Mouse (Mus musculus): ENCODE measurements around the gene Krtap17-1.

Krtap17-1 gene

DNA sequence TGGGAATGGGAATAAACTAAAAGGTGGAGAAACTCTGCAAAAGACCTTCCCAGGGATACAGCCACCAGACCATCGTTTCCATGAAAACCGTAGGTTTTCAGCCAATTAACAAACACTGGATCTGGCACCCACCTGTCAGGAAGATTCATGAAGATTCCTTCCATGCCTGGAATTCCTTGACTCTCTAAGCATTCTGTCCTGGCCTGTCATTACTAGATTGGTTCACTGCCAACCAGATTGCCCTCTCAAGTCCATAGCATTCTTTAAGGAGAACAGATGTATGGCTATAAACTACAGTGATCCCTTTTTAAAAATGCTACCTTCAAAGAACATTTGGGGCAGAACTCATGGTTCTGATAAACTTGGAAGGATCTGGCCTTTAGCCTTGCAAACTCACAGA, 27.8 kb downstream of the Krtap17-1 start:
- no peak for DNase-seq (ENCODE audit: low spot score in 2 of 2)

DNA sequence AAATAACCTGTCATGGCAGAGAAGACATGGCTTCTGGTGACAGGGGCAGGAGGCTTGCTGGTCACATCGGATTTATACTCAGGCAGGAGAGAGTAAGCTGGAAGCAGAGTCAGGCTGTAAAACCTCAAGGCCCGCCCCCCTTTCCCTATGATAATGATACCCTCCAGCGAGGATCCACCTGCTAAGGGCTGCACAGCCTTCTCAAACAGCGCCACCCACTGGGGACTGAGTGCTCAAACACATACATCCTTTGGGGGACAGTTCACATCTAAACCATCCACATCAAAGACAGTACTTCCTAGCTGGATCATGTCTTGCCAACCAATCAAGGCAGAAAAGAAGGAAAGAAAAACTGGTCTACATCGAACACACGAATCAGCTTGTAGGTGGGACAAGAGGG, 29.6 kb downstream of the Krtap17-1 start:
- no peak for DNase-seq (ENCODE audit: low spot score in 2 of 2)

DNA sequence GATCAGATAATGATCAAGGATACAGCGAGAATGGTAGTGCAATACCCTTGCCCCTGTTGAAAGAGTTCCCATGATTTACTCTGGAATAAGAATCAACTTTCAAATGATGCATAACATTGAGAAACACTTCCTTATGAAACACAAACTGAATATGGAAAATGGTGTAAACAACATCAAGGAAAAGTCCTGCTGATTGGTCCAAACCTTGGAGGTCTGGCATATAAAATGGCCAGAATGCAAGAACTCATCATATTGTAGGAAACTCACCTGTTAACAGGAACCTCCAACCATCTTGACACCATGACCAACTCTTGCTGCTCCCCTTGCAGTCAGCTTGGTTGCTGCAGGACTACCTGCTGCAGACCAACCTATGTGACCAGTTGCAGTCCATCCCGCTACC, 45.6 kb downstream of the Krtap17-1 start, which contains the start of gene Krtap9-5:
TSS of gene Krtap9-5 (plus strand) at position 301 of the 400 bp plus-strand sequence.
- DNase-seq (ENCODE audit: low spot score in 2 of 2), result no peak

Data from frontal cortex, postnatal 14 days (tissue).